Mouse (Mus musculus) thymus, postnatal 14 days (tissue): Measurements from ENCODE around the gene Ccdc137.
"Not testable (repeated sequence)": the region's sequence is repeated elsewhere in the genome, so short reads cannot be mapped to it uniquely, and the experiment has no call there.

Source experiments
- DNase-seq: peaks from one replicate; pipeline ENCODE4 v3.0.0; 2021

Ccdc137 gene

DNA sequence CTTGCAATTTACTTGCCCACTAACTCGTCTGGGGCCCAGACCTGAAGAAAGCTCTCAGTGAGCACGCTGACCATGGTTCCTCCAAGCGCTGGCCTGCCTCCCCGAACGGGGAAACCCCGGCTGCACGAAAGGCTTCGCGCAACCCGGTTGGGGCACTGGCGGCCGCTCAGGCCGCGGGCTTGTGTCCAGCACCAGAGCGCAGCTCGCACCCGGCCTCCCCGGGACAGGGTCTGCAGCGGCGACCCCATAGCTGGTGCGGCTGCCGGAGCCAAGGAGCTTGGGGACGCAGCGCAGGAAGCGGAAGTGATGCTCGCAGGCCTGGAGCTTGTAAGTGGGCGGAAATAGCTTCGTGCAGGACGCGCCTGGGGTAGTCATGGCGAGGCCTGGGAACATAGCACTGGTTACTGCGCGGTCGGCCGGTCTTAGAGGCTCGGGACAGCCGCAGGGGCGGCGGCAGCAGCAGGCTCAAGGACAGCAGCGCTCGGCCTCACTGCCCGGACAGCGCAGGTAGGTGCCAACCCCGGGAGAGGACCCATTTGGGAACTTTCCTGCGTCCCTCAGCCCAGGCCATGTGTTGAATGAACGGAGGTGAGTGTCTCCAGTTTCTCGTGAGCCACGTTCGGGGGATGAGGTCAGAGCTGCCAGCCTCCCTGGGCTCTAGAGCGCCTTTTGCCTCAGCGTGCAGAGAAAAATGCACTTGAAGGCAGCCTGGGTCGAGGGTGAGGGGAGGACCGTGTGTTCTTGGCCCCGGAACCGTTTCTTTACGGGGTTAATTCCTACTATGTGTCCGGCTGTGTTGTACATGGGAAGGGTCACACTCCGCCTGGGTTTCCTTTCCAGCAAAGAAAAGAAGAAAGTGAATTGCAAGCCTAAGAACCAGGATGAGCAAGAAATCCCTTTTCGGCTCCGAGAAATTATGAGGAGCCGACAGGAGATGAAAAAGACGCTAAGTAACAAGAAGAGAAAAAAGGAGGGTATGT lies at the start of gene Ccdc137, which contains the start of gene Oxld1:
TSS of gene Ccdc137 (plus strand) at position 344 of the 980 bp plus-strand sequence.
TSS of gene Oxld1 (minus strand) at position 297 of the 980 bp plus-strand sequence.
- peak; percentile 79 for DNase-seq

DNA sequence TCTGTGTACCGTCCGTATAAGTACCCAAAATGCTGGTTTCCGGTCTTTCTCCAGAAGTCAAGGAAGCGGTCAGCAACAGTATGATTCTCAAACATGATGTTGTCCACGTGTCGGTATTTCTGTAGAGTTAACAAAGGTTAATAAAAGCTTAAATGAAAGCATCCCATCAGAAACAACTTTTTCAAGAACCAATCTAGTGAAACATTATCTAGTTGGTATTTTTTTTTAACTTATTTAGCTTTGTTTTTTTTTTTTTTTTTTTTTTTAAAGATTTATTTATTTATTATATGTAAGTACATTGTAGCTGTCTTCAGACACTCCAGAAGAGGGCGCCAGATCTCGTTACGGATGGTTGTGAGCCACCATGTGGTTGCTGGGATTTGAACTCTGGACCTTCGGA lies 44.3 kb upstream of the Ccdc137 start:
- DNase-seq: not testable (repeated sequence)

DNA sequence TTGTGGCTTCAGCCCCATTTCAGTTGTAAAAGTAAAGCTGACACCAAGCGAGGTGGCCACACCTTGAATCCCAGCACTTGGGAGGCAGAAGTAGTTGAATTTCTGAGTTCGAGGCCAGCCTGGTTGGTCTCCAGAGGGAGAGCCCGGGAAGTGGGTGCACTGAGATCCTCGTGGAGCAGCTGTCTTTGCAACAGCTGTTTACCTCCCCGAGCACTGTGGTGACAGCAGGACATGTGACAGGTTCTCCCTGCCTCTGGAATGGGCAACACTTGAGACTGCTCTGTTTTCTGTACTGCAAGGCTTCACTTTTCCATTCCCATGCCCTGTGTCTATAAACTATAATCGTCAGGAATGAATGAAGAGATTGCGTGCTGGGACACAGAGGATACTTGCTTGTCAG lies 40.1 kb upstream of the Ccdc137 start:
- DNase-seq: no peak

DNA sequence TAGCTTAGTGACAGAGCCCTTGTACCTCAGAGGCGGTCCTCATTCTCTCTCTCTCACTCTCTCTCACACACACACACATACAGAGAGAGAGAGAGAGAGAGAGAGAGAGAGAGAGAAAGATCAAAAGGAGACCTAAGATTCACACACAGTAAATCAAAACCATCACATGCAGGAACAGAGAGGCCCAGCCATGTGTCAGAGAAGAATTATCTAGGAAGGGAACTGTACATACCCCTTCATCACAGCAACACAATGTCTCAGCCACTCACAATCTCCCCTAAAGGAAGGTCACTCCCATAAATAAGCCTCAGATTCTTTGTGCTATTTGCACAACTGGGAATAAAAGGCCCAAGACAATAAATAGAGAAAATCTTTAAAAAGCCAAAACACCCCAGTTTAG lies 39.3 kb upstream of the Ccdc137 start:
- DNase-seq: no peak

DNA sequence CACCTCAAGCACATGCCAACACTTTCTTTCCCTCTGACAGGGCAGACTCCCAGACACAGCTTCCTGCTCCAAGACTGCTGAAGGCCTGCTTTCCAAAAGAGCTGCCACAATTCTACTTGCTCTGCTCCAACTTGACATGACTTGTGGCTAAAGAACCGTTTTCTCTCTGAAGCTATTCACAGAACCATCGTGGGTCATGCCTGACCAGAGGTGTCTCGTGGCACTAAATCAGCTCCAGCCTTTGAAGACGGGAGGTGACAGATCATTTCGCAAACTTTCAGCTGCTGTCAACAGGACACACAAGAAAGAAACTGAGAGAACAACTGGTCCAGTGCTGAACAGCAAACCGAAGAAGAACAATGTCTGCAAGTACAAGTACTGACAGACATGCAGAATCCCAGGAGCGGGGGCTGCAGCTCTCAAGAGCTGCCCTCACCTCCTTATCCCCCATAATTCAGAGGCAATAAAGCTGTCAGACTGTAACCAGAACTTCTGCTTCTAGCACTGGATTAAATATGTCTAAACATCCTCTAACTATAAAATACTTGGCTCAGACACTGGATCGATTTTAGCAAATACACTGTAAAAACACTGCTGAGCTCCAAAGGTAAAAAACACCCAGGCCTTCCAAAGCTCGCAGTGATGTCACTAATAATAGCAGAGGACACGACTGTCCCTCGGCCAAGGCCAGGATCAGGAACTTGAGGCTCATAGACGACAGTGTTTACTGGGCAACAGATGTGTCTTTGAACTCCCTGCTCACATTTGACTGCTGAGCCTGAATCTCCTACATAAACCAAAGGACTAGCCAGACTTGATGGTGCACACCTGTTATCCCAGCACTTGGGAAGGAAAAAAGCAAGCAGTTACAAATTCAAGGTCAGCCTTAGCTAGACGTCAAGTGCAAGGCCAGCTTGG lies 35.0 kb upstream of the Ccdc137 start:
- no peak for DNase-seq

DNA sequence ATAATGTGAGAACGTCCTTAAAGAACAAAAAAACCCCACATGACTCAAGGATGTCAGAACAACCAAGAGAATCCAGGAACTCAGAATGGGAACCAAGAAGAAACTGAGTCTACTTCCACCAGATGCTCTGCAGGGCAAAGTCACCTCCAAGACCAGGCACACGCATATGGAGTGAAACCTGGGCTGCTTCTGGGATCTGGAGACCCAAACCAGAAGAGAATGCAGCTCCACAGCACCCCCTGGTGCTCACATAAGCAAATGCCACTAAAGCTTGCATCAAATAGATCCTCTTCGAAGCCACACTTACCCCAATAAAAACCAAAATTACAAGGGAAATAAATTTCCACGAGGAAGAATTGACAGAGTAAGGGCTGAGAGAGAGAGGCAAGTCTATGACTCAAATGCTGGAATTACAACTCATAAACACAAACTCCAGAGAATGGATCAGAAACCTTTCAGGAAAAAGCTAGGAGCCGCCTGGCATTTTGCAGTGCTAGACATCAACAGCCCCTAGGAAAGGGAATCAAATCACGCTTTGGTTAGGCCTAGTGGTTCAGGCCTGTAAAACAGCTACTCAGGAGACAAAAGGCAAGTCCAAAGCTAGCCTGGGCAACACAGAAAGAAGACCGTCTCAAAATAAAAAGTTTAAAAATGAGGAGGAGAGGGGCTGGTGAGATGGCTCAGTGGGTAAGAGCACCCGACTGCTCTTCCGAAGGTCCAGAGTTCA lies 34.2 kb upstream of the Ccdc137 start:
- peak; percentile 55 for DNase-seq

DNA sequence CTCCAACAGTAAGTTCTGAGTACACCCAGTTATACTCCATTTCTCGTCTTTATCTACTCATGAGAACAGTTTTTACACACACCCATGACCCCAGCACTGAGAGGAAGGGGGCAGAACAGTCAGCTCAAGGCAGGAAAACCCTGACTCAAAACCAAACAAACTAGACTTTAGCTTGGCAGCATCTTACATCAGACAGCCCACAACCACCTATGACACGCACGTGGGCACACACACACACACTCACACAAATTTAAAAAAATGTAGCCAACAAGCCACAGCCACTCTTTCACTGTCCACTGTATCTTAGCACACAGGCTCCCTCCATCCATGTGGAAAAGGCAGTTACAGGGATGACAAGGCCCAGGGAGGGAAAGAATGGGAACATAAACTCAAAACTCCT lies 31.2 kb upstream of the Ccdc137 start:
- DNase-seq: no peak

DNA sequence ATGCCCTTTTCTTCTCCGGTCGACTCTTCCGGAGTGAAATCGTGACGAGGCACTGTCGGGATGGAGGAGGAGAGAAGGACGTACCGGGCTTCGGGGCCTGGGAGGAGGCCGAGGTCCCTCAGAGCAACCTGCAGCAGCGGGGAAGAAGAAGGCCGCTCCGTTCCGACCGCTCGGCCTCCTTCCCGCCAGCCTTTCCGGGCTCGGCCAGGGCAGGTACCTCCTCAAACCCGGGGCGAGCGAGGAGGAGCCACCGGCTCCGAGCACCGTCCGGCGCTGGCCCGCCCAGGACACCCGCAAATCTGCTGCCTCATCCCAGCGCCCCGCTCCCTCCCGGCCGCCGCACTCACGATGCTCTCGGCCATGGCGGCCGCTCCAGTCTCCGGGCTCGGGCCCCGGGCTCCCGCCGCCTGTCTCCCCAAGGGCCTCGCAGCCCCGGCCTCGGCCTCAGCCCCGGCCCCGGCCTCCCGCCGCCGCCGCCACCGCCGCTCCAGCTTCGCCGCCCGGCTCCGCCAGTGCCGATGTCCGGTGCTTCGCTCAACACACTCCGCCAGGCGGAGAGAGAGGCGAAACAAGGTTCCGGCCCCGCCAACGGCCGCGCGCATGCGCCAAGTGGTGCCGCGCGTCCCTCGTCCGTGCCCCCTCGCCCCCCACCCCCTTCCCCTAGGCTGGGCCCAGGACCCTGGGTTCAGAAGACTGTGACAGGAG lies 20.6 kb upstream of the Ccdc137 start, which contains the start of gene Nploc4:
TSS of gene Nploc4 (minus strand) at position 557 of the 705 bp plus-strand sequence.
- DNase-seq: peak; percentile 92

DNA sequence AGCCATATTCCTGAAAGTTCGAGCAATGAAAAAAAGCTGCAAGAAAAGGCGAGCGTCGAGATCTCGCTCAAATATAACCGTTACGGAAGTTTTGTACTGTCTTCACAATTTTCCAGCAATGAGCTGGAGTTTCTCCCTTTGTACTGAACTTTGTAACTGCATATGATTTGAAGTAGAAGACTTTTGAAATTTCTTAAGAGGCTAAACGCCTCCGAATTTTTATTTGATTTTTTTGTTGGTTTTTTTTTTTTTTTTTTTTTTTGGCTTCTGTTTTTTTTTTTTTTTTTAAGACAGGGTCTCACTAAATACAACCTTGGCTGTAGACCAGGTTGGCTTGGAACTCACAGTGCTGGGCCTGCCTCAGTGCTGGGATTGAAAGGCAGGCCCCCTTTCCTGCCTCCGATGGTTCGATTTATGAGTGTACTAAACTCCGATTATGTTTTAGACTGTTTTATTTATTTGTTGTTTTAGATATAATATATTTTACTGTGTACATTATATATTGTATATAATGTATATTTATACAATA lies 20.0 kb upstream of the Ccdc137 start:
- no peak for DNase-seq

DNA sequence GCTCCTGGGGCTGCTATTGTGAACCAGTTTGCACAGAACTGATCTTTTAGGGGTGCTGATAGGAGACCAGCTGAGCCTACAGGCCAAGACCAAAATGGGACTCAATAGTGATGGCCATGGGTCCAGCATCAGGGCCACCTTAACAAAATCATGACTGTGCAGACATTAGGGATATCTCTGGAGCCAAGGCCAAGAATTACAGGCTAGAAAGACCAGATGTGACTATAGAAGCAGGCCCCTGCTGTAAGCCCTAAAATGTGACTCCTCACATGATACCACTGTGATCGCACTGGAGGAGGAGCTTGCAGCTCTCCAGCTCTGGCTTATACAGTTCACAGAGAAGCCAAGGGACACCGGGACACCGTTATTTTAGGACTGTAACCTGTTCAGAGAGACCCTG lies 15.6 kb upstream of the Ccdc137 start, which contains the start of gene Tspan10:
TSS of gene Tspan10 (plus strand) at position 301 of the 400 bp plus-strand sequence.
- DNase-seq: no peak

DNA sequence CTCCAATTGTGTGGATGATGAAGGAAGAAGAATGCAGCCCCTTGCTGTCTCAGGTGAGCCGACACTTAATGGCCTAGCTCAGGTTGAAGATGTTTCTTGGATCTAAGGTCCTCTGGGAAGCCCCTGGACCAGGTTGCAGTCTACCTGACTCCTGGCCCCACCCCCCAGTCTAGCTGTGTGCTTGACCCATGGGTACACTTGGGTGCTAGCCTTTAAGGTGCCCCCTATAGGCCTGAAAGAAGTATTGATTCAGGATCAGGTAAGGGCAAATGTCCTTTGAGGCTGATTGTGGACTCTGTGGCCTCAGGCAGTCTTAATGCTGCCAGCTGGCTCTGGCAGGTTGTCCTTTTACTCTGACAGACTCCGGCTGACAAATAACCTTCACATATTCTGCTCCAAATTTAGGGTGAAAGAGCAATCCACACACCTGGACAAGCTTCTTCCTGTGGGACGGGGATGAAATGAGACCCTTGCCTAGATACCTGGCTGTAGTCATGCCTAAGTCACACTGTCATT lies 15.1 kb upstream of the Ccdc137 start:
- DNase-seq: no peak

DNA sequence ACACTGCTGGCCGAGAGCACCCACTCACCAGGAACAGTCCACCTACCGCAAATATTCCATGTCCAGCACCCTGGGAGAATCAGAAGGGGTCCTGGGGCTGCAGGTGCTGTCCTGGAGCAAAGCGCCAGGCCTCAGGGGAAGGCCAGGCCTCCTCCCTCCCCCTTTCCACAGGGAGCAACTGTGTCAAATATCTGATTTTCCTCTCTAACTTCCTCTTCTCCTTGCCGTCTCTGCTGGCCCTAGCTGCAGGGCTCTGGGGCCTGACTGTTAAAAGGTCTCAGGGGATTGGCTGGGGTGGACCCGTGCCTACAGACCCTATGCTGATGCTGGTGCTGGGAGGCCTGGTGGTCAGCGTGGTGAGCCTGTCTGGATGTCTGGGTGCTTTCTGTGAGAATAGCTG lies 13.8 kb upstream of the Ccdc137 start:
- DNase-seq: no peak

DNA sequence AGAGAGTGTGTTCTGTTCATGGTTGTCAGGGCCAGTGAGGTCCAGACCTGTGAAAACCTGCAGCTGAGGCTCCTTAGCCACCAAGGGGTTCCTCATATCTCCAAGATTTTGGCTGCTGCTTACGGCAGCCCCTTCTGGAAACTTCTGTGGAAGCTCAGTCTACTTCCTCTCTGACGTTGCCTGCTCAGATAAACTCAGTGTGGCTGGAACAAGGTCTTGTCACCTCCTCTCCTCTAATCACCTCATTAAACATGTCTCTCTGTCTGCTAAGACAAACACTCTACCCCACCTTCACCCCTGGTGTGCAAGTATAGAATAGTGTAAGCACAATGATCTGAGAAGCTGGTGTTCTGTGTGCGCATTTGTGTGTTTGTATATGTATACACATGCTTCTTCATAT lies 12.4 kb upstream of the Ccdc137 start:
- DNase-seq: no peak

DNA sequence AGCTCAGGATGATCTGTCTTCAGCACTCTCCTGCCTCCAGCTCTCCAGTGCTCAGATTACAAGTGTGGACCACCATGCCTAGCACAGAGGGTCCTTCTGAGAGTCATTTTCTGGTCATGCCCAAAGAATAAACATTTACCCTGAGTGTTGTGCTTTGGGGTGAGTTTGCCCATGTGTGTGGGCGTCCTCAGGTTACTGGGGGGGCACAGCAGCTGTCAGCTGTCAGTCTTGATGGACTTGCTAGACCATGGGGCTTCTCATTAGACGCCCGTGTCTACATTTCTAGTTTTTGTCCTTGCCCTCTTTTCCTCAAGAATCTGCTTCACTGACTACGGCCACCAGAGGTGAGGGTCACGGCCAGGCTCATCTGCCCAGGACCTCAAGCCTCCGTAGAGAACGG lies 10.7 kb upstream of the Ccdc137 start:
- DNase-seq: no peak

DNA sequence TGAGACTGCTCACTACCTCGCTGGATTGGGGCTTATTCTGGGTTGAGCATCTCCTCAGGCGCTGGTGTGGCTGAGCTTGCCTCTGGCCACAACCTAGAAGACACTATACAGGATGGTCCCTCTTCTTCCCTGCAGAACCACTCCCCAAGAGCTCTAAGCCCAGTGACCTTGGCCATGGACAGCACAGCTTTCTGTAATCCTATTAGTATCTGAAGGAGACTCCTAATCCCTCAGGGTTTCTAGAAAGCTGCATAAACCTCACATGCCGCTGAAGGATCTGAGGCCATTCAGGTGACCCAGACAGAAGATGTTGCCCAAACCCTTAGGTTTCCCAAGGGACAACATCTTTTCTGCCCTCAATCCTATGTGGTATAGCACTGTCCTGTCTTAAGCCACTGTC lies 5.7 kb upstream of the Ccdc137 start:
- no peak for DNase-seq

DNA sequence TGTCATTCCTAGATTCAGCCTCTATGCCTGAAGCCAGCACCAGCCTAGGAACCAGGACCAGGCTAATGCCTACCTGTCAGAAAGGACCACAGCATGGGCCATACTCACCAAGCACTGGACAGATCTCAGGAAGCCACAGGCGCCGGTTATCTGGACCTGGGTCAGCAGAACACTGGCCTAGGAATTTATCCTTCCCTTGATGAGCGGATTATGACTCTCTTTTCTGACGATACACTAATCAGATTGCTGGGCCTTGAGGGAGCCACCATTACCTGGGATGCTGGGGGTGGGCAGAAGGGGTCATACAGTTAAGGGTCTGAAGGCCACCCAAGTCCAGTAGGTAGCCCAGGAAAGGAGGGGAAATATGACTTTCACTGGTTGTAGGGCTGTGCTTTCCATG lies 4.6 kb upstream of the Ccdc137 start, which contains the start of gene Pde6g:
TSS of gene Pde6g (minus strand) at position 195 of the 400 bp plus-strand sequence.
- DNase-seq: no peak

DNA sequence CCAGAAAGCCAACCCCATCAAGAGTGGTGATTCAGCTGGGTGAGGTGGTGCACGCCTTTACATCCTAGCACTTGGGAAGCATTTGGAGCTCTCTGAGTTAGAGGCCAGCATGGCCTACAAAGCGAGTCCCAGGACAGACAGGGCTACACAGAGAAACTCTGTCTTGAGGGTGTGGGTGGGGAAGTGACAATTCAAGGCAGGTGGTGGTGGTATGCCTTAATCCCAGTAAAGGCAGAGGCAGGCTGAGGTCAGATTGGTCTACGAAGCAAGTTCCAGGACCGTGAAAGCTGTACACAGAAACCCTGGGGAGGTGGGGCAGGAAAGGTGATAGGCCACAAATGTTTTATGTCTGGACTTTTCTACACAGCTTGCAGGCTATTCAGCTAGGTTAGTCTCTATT lies 3.0 kb upstream of the Ccdc137 start:
- DNase-seq: no peak

DNA sequence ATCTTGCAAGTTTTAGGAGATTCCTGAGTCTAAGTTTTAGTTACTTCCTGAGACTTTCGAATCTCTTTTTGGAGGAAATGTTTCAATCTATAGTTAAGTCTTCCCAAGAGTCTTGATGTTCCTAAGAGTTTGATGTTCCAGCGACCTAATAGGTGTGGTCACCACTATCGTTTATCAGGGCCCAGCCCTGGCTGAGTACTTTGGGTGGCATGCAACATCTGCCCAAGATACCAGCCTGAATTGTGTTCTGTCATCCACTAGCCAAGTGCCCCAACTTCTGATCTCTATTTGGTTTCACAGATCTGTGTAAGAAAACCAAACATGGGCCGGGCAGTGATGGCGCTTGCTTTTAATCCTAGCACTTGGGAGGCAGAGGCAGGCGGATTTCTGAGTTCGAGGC lies 2.5 kb upstream of the Ccdc137 start:
- no peak for DNase-seq

DNA sequence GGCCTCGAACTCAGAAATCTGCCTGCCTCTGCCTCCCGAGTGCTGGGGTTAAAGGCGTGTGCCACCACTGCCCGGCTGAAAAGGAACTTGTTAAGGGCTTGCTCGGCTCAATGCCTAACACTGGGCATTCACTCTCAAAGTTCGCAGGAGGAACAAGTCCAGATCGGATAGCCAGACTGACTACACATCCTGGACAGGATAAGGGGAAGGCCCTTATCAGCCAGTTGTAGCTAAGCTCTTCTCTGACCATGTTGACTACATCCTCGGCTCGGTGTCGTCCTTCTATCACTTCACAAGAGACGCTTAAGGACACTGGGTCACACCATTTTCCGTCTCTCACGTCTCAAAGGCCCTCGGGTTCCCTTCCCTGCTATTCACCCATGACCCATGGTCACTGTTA lies 545 bp upstream of the Ccdc137 start:
- DNase-seq: no peak

DNA sequence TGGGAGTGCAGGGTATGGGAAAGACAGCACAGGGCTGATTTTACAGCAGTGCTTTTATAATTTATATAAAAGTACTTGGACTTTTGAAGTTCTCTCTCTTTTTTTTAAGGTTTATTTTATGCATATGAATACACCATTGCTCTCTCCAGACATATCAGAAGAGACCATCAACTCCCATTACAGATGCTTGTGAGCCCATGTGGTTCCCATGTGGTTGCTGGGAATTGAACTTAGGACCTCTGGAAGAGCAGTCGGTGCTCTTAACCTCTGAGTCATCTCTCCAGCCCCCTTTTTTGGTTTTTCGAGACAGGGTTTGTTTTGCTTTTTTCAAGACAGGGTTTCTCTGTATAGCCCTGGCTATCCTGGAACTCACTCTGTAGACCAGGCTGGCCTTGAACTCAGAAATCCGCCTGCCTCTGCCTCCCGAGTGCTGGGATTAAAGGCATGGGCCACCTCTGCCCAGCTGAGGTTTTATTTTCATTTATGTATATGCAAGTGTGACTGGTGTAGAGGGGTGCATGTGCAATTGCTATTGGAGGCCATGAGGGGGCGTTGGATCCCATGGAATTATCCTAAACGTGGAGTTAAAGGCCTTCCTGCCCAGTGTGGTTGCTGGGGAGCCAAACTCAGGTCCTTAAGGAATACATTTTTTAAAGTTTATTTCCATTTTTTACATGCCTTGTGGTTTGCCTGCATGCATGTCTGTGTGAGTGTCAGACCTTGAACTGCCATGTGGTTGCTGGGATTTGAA lies 1.1 kb downstream of the Ccdc137 start:
- DNase-seq: no peak

DNA sequence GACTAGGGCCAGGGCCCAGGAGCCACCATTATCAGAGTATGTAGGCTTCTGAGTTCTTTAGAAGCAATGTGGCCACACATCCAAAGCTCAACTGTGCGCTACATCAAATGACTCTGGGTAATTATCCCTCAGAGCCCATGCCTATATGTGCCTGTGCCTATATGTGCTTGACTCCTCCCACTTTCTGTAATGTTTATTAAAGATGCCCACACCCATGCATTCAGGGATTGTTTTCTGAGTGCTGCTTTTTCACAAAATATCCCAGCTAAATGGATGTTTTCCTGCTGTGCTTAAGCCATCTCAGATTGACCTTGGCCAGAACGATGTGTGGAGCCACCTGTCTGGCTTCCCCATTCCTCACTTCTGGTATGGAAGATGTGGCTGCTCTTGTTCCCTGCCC lies 5.6 kb downstream of the Ccdc137 start:
- no peak for DNase-seq
